Mouse (Mus musculus): ENCODE results near the gene Ahnak. TPM values are rescaled to one million over a fixed set of nuclear protein-coding genes. Genes with fewer than 3 reads are reported as not detected.
"Not testable (repeated sequence)": the region's sequence is repeated elsewhere in the genome, so short reads cannot be mapped to it uniquely, and the experiment has no call there.

Ahnak gene
- polyA plus RNA-seq, 1 experiment from 2014 or later = 5.0 TPM

DNA sequence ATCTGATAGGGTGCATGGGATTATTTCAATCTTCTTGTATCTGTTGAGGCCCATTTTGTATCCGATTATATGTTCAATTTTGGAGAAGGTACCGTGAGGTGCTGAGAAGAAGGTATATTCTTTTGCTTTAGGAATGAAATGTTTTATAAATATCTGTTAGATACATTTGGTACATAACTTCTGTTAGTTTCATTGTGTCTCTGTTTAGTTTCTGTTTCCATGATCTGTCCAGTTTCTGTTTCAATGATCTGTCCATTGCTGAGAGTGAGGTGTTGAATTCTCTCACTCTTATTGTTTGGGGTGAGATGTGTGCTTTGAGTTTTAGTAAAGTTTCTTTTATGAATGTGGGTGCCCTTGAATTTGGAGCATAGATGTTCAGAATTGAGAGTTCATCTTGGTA is 134.9 kb downstream of the Ahnak start:
- not testable (repeated sequence) for H3K36me3 ChIP-seq; H3K4me2 ChIP-seq (replicated peaks); H3K9me3 ChIP-seq; H3K27ac ChIP-seq; ATAC-seq (ENCODE audit: low FRiP score, low read depth); H3K4me3 ChIP-seq; H3K27me3 ChIP-seq (replicated peaks); H3K4me1 ChIP-seq; H3K9ac ChIP-seq
- 92% methylated on average over 2 of the region's 2 CpGs for WGBS

Other genes with a start within 250 kb of the Ahnak start
- gene 1700092M07Rik, start 248.6 kb upstream of the Ahnak start, polyA plus RNA-seq (2016; fragmentation: Nextera tagmentation; extraction: Ambion mirVana) = 2.3 and 3.6 TPM in 2 replicates
- gene Stx5a, start 247.9 kb upstream of the Ahnak start, polyA plus RNA-seq (2016; fragmentation: Nextera tagmentation; extraction: Ambion mirVana) = 129 TPM in 2 replicates
- 186 and 216 TPM in 2 replicates for gene Nxf1, start 232.2 kb upstream of the Ahnak start, polyA plus RNA-seq (2016; fragmentation: Nextera tagmentation; extraction: Ambion mirVana)
- gene Tmem223, start 218.3 kb upstream of the Ahnak start, polyA plus RNA-seq (2016; fragmentation: Nextera tagmentation; extraction: Ambion mirVana) = 199 and 210 TPM in 2 replicates
- 37.2 and 39.0 TPM in 2 replicates for gene Tmem179b, start 214.8 kb upstream of the Ahnak start, polyA plus RNA-seq (2016; fragmentation: Nextera tagmentation; extraction: Ambion mirVana)
- 29.9 and 34.4 TPM in 2 replicates for gene Taf6l, start 202.9 kb upstream of the Ahnak start, polyA plus RNA-seq (2016; fragmentation: Nextera tagmentation; extraction: Ambion mirVana)
- gene Polr2g, start 190.7 kb upstream of the Ahnak start, polyA plus RNA-seq (2016; fragmentation: Nextera tagmentation; extraction: Ambion mirVana) = 152 and 158 TPM in 2 replicates
- 7.2 and 7.5 TPM in 2 replicates for gene Zbtb3, start 186.7 kb upstream of the Ahnak start, polyA plus RNA-seq (2016; fragmentation: Nextera tagmentation; extraction: Ambion mirVana)
- 55.2 and 57.7 TPM in 2 replicates for gene Ttc9c, start 170.0 kb upstream of the Ahnak start, polyA plus RNA-seq (2016; fragmentation: Nextera tagmentation; extraction: Ambion mirVana)
- 5.7 and 7.5 TPM in 2 replicates for gene Hnrnpul2, start 169.3 kb upstream of the Ahnak start, polyA plus RNA-seq (2016; fragmentation: Nextera tagmentation; extraction: Ambion mirVana)
- 0.45 TPM in 1 of 2 replicates, not detected in the other for gene AC129217.1, start 159.5 kb upstream of the Ahnak start, polyA plus RNA-seq (2016; fragmentation: Nextera tagmentation; extraction: Ambion mirVana)
- gene Bscl2, start 151.8 kb upstream of the Ahnak start, polyA plus RNA-seq (2016; fragmentation: Nextera tagmentation; extraction: Ambion mirVana) = 66.1 and 68.5 TPM in 2 replicates
- gene Gng3, start 150.1 kb upstream of the Ahnak start, polyA plus RNA-seq (2016; fragmentation: Nextera tagmentation; extraction: Ambion mirVana) = 203 and 211 TPM in 2 replicates
- 0.47 and 0.56 TPM in 2 replicates for gene Lrrn4cl, start 138.5 kb upstream of the Ahnak start, polyA plus RNA-seq (2016; fragmentation: Nextera tagmentation; extraction: Ambion mirVana)
- 186 and 193 TPM in 2 replicates for gene Ubxn1, start 117.8 kb upstream of the Ahnak start, polyA plus RNA-seq (2016; fragmentation: Nextera tagmentation; extraction: Ambion mirVana)
- 62.2 and 66.0 TPM in 2 replicates for gene Uqcc3, start 108.4 kb upstream of the Ahnak start, polyA plus RNA-seq (2016; fragmentation: Nextera tagmentation; extraction: Ambion mirVana)
- 63.3 and 89.5 TPM in 2 replicates for gene Lbhd1, start 105.6 kb upstream of the Ahnak start, polyA plus RNA-seq (2016; fragmentation: Nextera tagmentation; extraction: Ambion mirVana)
- not detected in 2 replicates for gene Gm49403, start 105.4 kb upstream of the Ahnak start, polyA plus RNA-seq (2016; fragmentation: Nextera tagmentation; extraction: Ambion mirVana)
- gene 1810009A15Rik, start 100.4 kb upstream of the Ahnak start, polyA plus RNA-seq (2016; fragmentation: Nextera tagmentation; extraction: Ambion mirVana) = 82.0 and 98.5 TPM in 2 replicates
- gene Gm49416, start 100.4 kb upstream of the Ahnak start, polyA plus RNA-seq (2016; fragmentation: Nextera tagmentation; extraction: Ambion mirVana) = not detected in 2 replicates
- gene Ints5, start 96.3 kb upstream of the Ahnak start, polyA plus RNA-seq (2016; fragmentation: Nextera tagmentation; extraction: Ambion mirVana) = 43.6 and 47.3 TPM in 2 replicates
- 116 and 119 TPM in 2 replicates for gene Ganab, start 91.2 kb upstream of the Ahnak start, polyA plus RNA-seq (2016; fragmentation: Nextera tagmentation; extraction: Ambion mirVana)
- 84.2 and 91.5 TPM in 2 replicates for gene B3gat3, start 68.9 kb upstream of the Ahnak start, polyA plus RNA-seq (2016; fragmentation: Nextera tagmentation; extraction: Ambion mirVana)
- 2.1 and 2.3 TPM in 2 replicates for gene Rom1, start 59.9 kb upstream of the Ahnak start, polyA plus RNA-seq (2016; fragmentation: Nextera tagmentation; extraction: Ambion mirVana)
- 14.1 and 14.3 TPM in 2 replicates for gene Eml3, start 59.7 kb upstream of the Ahnak start, polyA plus RNA-seq (2016; fragmentation: Nextera tagmentation; extraction: Ambion mirVana)
- gene Mta2, start 47.4 kb upstream of the Ahnak start, polyA plus RNA-seq (2016; fragmentation: Nextera tagmentation; extraction: Ambion mirVana) = 175 and 177 TPM in 2 replicates
- gene Tut1, start 35.4 kb upstream of the Ahnak start, polyA plus RNA-seq (2016; fragmentation: Nextera tagmentation; extraction: Ambion mirVana) = 32.5 and 34.6 TPM in 2 replicates
- 360 and 361 TPM in 2 replicates for gene Eef1g, start 22.2 kb upstream of the Ahnak start, polyA plus RNA-seq (2016; fragmentation: Nextera tagmentation; extraction: Ambion mirVana)
- gene Scgb1a1, start 98.7 kb downstream of the Ahnak start, polyA plus RNA-seq (2016; fragmentation: Nextera tagmentation; extraction: Ambion mirVana) = not detected in 2 replicates
- 15.9 and 16.5 TPM in 2 replicates for gene Asrgl1, start 146.4 kb downstream of the Ahnak start, polyA plus RNA-seq (2016; fragmentation: Nextera tagmentation; extraction: Ambion mirVana)

All from neural tube, embryonic 12.5 days (tissue).